Mouse (Mus musculus): Measurements from ENCODE around the gene Gm21970.

The Gm21970 gene

DNA sequence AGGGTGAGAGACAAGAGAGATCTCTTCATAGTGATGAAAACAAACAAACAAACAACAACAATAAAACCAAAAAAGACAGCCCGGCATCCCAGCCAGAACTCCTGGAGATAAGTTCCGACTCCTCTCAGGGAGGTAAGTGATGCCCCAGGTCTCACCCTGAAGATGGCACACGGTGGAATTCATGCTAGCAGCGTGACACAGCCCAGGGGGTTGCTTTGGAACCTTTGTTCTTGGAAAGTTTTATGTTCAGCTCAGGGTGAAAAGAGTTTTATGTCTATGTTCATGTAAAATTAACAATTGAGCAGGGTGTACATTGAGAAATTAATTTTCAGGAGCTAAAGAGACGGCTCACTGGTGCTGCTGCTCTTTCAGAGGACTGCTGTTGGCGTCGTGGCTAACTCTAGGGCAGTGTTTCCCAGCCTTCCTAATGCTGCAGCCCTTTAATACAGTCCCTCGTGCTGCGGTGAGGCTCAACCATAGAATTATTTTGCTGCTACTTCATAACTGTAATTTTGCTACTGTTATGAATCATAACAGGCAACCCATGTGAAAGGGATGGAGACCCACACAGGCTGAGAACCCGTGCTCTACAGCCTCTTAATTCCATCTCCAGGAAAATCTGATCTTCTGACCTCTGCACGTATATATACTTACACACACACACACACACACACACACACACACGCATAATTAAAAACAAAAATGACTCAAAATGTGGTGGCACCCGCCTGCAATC is 74.2 kb downstream of the Gm21970 start:
- no peaks in the 10 kb centered on the region for H3K27me3 ChIP-seq (ENCODE audit: control insufficient read depth, insufficient read depth, low read length, poor library complexity, severe bottlenecking)
- no peak for DNase-seq (ENCODE audit: low read depth, low spot score)
- no peaks in the 10 kb centered on the region for H3K36me3 ChIP-seq (ENCODE audit: control insufficient read depth, insufficient read depth, low read length, poor library complexity, severe bottlenecking)

DNA sequence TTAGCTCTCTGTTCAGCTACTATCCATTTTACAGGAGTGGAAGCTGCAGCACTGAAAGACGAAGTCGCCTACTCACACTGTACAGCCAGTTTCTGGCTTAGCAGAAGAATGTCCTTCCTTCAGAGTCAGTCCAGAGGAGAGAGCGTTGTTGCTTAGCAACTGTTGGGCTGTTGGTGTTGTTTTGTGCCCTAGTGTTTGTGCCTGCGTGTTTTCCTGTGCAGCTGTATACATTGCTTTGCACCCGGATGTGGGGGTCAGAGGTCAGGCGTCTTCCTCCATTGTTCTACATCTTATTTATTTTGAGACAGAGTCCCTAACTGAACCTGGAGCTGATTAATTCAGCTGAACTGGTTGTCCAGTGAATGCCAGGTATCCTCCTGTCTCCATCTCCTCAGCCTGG is 75.0 kb downstream of the Gm21970 start:
- H3K36me3 ChIP-seq (ENCODE audit: control insufficient read depth, insufficient read depth, low read length, poor library complexity, severe bottlenecking), result no peaks in the 10 kb centered on the region
- H3K27me3 ChIP-seq (ENCODE audit: control insufficient read depth, insufficient read depth, low read length, poor library complexity, severe bottlenecking), result no peaks in the 10 kb centered on the region
- no peak for DNase-seq (ENCODE audit: low read depth, low spot score)

All from splenic B cell, adult 2 months (primary cell).